Mouse (Mus musculus) mouse embryonic stem cell (cell line): ENCODE data around the gene Sec11a.

Experiments used
- in situ Hi-C, 2 experiments: fragments of 300-500 bp; cut with MboI; formaldehyde crosslinking; loops; 1 replicate in 1 of 2; 3 replicates in 1 of 2; pipeline ENCODE4 v1.14.3; 2019 to 2020; ENCODE audit warnings: low sequenced_read_pairs in 2 of 2, low pct_unique_long_range_greater_than_20kb in 1 of 2, mixed read lengths in 1 of 2; ENCODE audit not compliant: unreplicated experiment in 1 of 2

Gene Sec11a

GRCm38 (mm10) chr7:80903625-80904422 lies 43.8 kb downstream of the Sec11a start:
- in situ Hi-C loops: no loop called here

GRCm38 (mm10) chr7:80901541-80902274 lies 45.9 kb downstream of the Sec11a start:
- in situ Hi-C loops: no loop called here

- in situ Hi-C loops: no loop called here
Observed at GRCm38 (mm10) chr7:80900944-80901501, 46.6 kb downstream of the Sec11a start, which contains the start of gene Wdr73. Gene Wdr73, minus strand, starts transcription at chr7:80901269.

- in situ Hi-C loops: loop anchor here (25.0 kb wide), 2 partner anchors 265 to 415 kb away; no protein-coding TSS in a partner anchor
Observed at GRCm38 (mm10) chr7:80897721-80898120, 49.9 kb downstream of the Sec11a start.

- in situ Hi-C loops: loop anchor here (25.0 kb wide), 2 partner anchors 265 to 415 kb away; no protein-coding TSS in a partner anchor
Observed at GRCm38 (mm10) chr7:80897134-80897533, 50.4 kb downstream of the Sec11a start.

GRCm38 (mm10) chr7:80894815-80895519 lies 52.6 kb downstream of the Sec11a start:
- in situ Hi-C loops: loop anchor here (25.0 kb wide), 2 partner anchors 267 to 417 kb away; no protein-coding TSS in a partner anchor

- in situ Hi-C loops: loop anchor here (25.0 kb wide), 2 partner anchors 268 to 418 kb away; no protein-coding TSS in a partner anchor
Observed at GRCm38 (mm10) chr7:80894196-80894595, 53.4 kb downstream of the Sec11a start.

GRCm38 (mm10) chr7:80893753-80894129 lies 53.8 kb downstream of the Sec11a start:
- in situ Hi-C loops: loop anchor here (25.0 kb wide), 2 partner anchors 269 to 419 kb away; no protein-coding TSS in a partner anchor

GRCm38 (mm10) chr7:80893086-80893752 lies 54.4 kb downstream of the Sec11a start:
- in situ Hi-C loops: loop anchor here (25.0 kb wide), 2 partner anchors 269 to 419 kb away; no protein-coding TSS in a partner anchor

- in situ Hi-C loops: loop anchor here (10.0 to 25.0 kb wide), 4 partner anchors 175 to 422 kb away; no protein-coding TSS in a partner anchor
Observed at GRCm38 (mm10) chr7:80889841-80890241, 57.7 kb downstream of the Sec11a start.

GRCm38 (mm10) chr7:80889021-80889511 lies 58.5 kb downstream of the Sec11a start:
- in situ Hi-C loops: loop anchor here (10.0 to 25.0 kb wide), 4 partner anchors 176 to 423 kb away; no protein-coding TSS in a partner anchor

- in situ Hi-C loops: loop anchor here (10.0 to 25.0 kb wide), 4 partner anchors 176 to 424 kb away; no protein-coding TSS in a partner anchor
Observed at GRCm38 (mm10) chr7:80888595-80888994, 59.0 kb downstream of the Sec11a start.

GRCm38 (mm10) chr7:80885666-80886065 lies 61.9 kb downstream of the Sec11a start:
- in situ Hi-C loops: loop anchor here (10.0 to 25.0 kb wide), 4 partner anchors 179 to 427 kb away; no protein-coding TSS in a partner anchor

- in situ Hi-C loops: loop anchor here (10.0 to 25.0 kb wide), 4 partner anchors 182 to 429 kb away; no protein-coding TSS in a partner anchor
Observed at GRCm38 (mm10) chr7:80882830-80883505, 64.6 kb downstream of the Sec11a start.

- in situ Hi-C loops: loop anchor here (25.0 kb wide), 2 partner anchors 287 to 437 kb away; no protein-coding TSS in a partner anchor
Observed at GRCm38 (mm10) chr7:80875727-80876126, 71.9 kb downstream of the Sec11a start.

- in situ Hi-C loops: loop anchor here in 1 of 2 experiments (25.0 kb wide), 1 partner anchor 486 kb away; the partner anchor contains the start of gene Fes
Observed at GRCm38 (mm10) chr7:80873631-80874030, 73.9 kb downstream of the Sec11a start.
